Mouse (Mus musculus): Measurements from ENCODE around the gene AI661453.

DNA sequence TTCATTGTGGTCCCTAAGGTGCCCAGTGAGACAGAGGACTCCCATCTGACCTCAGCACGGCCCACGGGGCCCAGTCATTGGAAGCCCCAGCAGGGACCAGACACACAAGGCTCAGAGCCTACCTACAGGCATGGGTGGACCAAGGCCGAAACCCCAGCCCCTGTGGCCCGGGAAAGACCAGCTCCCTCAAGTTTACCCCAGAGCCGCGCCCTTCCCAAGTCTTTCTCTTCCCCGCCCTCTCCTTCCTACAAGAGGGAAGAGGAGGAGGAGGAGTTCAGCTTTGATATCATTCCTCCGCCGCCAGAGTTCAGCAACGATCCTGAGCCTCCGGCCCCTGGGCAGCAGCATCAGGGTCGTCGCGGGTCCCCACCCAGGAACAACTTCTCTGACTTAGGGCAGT, 31.6 kb downstream of the AI661453 start:
- TF ChIP-seq ZNF384 (IDR thresholded peaks at IDR 0.05; ENCODE audit: low read depth, low read length) (no peak), MAFK (IDR thresholded peaks at IDR 0.05; ENCODE audit: insufficient read depth, low read depth, low read length) (no peak)
